Mouse (Mus musculus): ENCODE data around the gene Snd1.

- TF ChIP-seq CTCF (IDR thresholded peaks at IDR 0.05; ENCODE audit: control insufficient read depth, insufficient read depth, low read length) (no peak), POLR2A (IDR thresholded peaks at IDR 0.05; ENCODE audit: borderline replicate concordance, control insufficient read depth, low read depth, low read length) (no peak)
These were observed 293.0 kb downstream of the Snd1 start for GRCm38 (mm10) chr6:28767891-28768481.
